Mouse (Mus musculus) heart, embryonic 11.5 days (tissue): ENCODE results near the gene E2f6. TPM values are rescaled to one million over a fixed set of nuclear protein-coding genes. Genes with fewer than 3 reads are reported as not detected.
A peak's percentile ranks its signal among the peaks of the same experiment; 100 is the strongest.

Experiments
- ATAC-seq: fragments of 200-750 bp; cut with Nextera tagmentation; replicated peaks from 2 replicates; pipeline ENCODE4 v1.8.0; 2017; ENCODE audit warnings: moderate library complexity; ENCODE audit not compliant: insufficient number of reproducible peaks, low FRiP score, low TSS enrichment
- H3K27ac ChIP-seq: fragments of 300-500 bp; sonication (generic); 2 replicates; pipeline ENCODE4 v1.5.1; 2014; ENCODE audit warnings: mild to moderate bottlenecking, low read depth, low read length
- H3K27me3 ChIP-seq: fragments of 300-500 bp; sonication (generic); 2 replicates; pipeline ENCODE4 v1.6.1; 2014; ENCODE audit warnings: mild to moderate bottlenecking, low read length, mixed read lengths; ENCODE audit not compliant: control insufficient read depth, insufficient read depth
- H3K36me3 ChIP-seq: fragments of 300-500 bp; sonication (generic); 2 replicates; pipeline ENCODE4 v1.6.1; 2014; ENCODE audit warnings: mild to moderate bottlenecking, low read length, moderate library complexity, mixed read lengths; ENCODE audit not compliant: control insufficient read depth, insufficient read depth
- H3K4me1 ChIP-seq: fragments of 300-500 bp; sonication (generic); 2 replicates; pipeline ENCODE4 v1.6.1; 2014; ENCODE audit warnings: low read length; ENCODE audit not compliant: control insufficient read depth, insufficient read depth
- H3K4me2 ChIP-seq: fragments of 300-500 bp; sonication (generic); 2 replicates; pipeline ENCODE4 v1.6.1; 2014; ENCODE audit warnings: mild to moderate bottlenecking, moderate library complexity
- H3K4me3 ChIP-seq: fragments of 300-500 bp; sonication (generic); 2 replicates; pipeline ENCODE4 v1.5.1; 2014; ENCODE audit warnings: low read depth, low read length
- H3K9ac ChIP-seq: fragments of 300-500 bp; sonication (generic); 2 replicates; pipeline ENCODE4 v1.6.1; 2014; ENCODE audit warnings: mild to moderate bottlenecking, low read depth, low read length, moderate library complexity
- H3K9me3 ChIP-seq: fragments of 300-500 bp; sonication (generic); replicated peaks from 2 replicates; pipeline ENCODE4 v1.6.1; 2016; ENCODE audit warnings: low read length; ENCODE audit not compliant: control insufficient read depth
- WGBS: fragments of 180-500 bp; shearing (Covaris S2); extraction: QIAGEN DNeasy Blood & Tissue Kit; methylation state at CpG from one replicate; pipeline ENCODE4 v1.1.7; 2014; ENCODE audit not compliant: insufficient replicate concordance; 5-methylcytosine and 5-hydroxymethylcytosine counted together
- polyA plus RNA-seq: library from polyadenylated mRNA; unstranded; fragments of >200 nt; fragmentation: Nextera tagmentation; extraction: Ambion mirVana; gene quantifications from 2 replicates; pipeline ENCODE4 v1.2.1, GENCODE M21; 2014

E2f6 gene
- polyA plus RNA-seq, 1 experiment from 2014 or later = 56.0 TPM

DNA sequence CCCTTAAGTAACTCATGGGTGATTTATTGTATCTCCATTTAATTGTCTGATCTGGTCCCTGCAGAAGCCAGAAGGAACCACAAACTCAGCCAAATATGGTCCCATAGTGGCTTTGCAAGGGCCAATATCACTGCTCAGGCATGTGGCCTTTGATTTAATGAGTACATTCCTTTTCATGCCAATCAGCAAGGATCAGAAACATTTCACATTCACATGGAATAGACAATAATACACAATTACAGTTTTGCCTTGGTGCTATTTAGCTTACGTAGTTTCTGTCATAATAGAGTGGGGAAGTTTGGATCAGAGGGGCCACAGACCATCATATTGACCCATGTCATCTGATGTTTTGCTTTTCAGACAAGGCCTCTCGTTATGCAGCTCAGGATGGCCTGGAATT is 37.7 kb downstream of the E2f6 start:
- Histone ChIP-seq H3K9me3 (no peaks in the 10 kb centered on the region), H3K9ac (no peak overlapping the region), H3K4me2 (no peak overlapping the region), H3K4me1 (peaks cover 21% of the 10 kb centered on the region), H3K27me3 (no peaks in the 10 kb centered on the region), H3K4me3 (no peak overlapping the region), H3K36me3 (no peaks in the 10 kb centered on the region), H3K27ac (no peak overlapping the region)
- no peak for ATAC-seq
- 72% methylated on average over 2 of the region's 2 CpGs for WGBS

DNA sequence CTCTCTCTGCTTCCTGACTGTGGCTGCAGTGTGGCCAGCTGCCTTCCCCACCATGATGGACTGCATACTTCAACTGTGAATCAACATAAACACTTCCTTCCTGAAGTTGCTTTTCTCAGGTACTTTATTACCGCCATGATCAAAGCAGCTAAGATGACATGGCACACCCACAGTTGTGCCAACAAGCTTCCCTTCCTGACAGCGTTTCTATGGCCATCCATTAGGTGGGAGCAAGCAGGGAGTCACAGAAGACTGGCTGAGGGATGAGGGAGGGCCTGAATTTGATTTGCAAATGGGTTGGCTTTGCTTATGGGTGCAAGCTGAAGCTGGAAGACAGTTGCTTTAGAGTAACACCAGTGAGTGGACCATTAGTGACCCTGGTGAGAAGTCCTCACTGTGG is 39.1 kb downstream of the E2f6 start:
- 60% methylated on average over 2 of the region's 2 CpGs for WGBS
- Histone ChIP-seq H3K27ac (no peak overlapping the region), H3K9me3 (no peaks in the 10 kb centered on the region), H3K4me1 (peaks cover 17% of the 10 kb centered on the region), H3K4me3 (no peak overlapping the region), H3K27me3 (no peaks in the 10 kb centered on the region), H3K36me3 (no peaks in the 10 kb centered on the region), H3K4me2 (no peak overlapping the region), H3K9ac (no peak overlapping the region)
- no peak for ATAC-seq

GRCm38 (mm10) chr12:16850431-16851375 is 39.9 kb downstream of the E2f6 start:
- 38% methylated on average over 16 of the region's 16 CpGs for WGBS
- ATAC-seq = peak; percentile 28; the same call in 1 of the 2 replicates
- H3K9me3 ChIP-seq = no peaks in the 10 kb centered on the region
- H3K4me1 ChIP-seq = peaks cover 11% of the 10 kb centered on the region
- no peaks in the 10 kb centered on the region for H3K36me3 ChIP-seq
- H3K4me2 ChIP-seq = peak overlapping the region; percentile 12; the same call in 1 of the 2 replicates
- no peak overlapping the region for H3K27ac ChIP-seq
- no peaks in the 10 kb centered on the region for H3K27me3 ChIP-seq
- H3K4me3 ChIP-seq = no peak overlapping the region
- H3K9ac ChIP-seq = no peak overlapping the region

DNA sequence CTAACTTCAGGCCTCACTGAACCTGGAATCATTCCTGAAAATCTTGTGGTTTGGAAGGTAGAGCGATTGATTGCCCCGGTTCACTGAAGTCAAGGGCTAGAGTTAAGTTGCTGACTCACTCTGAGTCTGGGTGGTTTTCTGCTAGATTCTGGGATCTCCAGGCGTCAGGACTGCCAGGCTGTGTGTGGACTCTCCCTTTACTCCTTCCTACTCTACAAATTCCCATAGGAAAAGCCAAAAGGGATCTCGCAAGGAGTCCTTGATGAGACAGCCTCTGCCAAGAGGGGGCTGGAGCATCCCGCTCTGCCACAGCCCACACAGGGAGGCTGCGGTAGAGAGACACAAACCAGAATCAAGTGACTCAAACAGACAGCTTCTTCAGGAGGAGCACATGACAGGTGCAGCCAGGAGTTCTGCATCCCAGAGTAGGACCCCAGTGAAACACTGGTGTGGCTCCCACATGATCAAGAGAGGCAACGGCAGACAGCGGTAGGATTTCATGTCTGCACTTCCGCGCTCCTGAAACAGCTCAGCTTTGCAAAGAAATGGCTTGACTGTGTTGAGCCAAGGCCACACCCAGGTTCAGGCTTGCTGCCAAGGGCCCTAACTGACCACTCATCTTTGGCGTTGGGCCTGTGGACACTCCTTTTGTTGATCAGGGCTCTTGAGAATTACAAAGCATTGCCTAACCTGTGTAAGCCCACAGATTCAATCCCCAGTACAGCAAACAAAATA is 42.8 kb downstream of the E2f6 start:
- Histone ChIP-seq H3K4me3 (no peak overlapping the region), H3K4me2 (no peak overlapping the region), H3K27ac (no peak overlapping the region), H3K27me3 (no peaks in the 10 kb centered on the region), H3K4me1 (peaks cover 9% of the 10 kb centered on the region), H3K9me3 (no peaks in the 10 kb centered on the region), H3K36me3 (no peaks in the 10 kb centered on the region), H3K9ac (no peak overlapping the region)
- 71% methylated on average over 11 of the region's 11 CpGs for whole genome bisulfite sequencing
- no peak for ATAC-seq

GRCm38 (mm10) chr12:16855632-16856305 is 45.0 kb downstream of the E2f6 start:
- no peak for ATAC-seq
- 58% methylated on average over 6 of the region's 6 CpGs for WGBS

DNA sequence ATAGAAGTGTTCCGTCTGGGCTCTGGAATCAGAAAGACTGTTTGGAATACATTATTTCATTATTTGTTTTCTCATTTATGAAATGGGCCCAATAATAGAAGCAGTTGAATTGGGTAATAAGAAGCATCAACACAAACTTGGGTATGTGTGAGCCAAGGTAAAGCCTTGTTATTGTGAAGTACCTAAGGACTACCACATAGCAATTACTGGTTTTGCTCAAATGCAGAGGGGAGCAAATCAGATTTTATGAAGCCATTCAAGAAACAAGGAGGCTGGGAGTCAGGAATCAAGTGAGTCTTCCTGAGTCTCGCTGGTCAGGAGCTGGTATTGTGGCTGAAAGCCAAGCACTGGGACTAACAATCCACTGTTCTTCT is 45.5 kb downstream of the E2f6 start:
- ATAC-seq = no peak
- Histone ChIP-seq H3K4me3 (no peak overlapping the region), H3K9me3 (no peaks in the 10 kb centered on the region), H3K27me3 (no peaks in the 10 kb centered on the region), H3K4me1 (peaks cover 2% of the 10 kb centered on the region; the same call in 1 of the 2 replicates), H3K9ac (no peak overlapping the region), H3K36me3 (no peaks in the 10 kb centered on the region), H3K4me2 (no peak overlapping the region), H3K27ac (no peak overlapping the region)
- WGBS = 66% methylated on average over 2 of the region's 2 CpGs

More at GRCm38 (mm10) chr12:16855632-16856305, 45.0 kb downstream of the E2f6 start:
- Histone ChIP-seq H3K4me3 (no peak overlapping the region), H3K36me3 (no peaks in the 10 kb centered on the region), H3K9ac (no peak overlapping the region), H3K27me3 (no peaks in the 10 kb centered on the region), H3K27ac (no peak overlapping the region), H3K4me1 (peaks cover 6% of the 10 kb centered on the region; the same call in 1 of the 2 replicates), H3K4me2 (no peak overlapping the region), H3K9me3 (no peaks in the 10 kb centered on the region)

GRCm38 (mm10) chr12:16858081-16858480 is 47.3 kb downstream of the E2f6 start:
- 77% methylated on average over 4 of the region's 4 CpGs for WGBS
- H3K4me1 ChIP-seq = peaks cover 2% of the 10 kb centered on the region; the same call in 1 of the 2 replicates
- no peak overlapping the region for H3K4me3 ChIP-seq
- H3K9ac ChIP-seq = no peak overlapping the region
- no peak overlapping the region for H3K27ac ChIP-seq
- H3K9me3 ChIP-seq = no peaks in the 10 kb centered on the region
- no peak overlapping the region for H3K4me2 ChIP-seq
- ATAC-seq = no peak
- H3K36me3 ChIP-seq = no peaks in the 10 kb centered on the region
- H3K27me3 ChIP-seq = no peaks in the 10 kb centered on the region

- no peaks in the 10 kb centered on the region for H3K9me3 ChIP-seq
- no peak for ATAC-seq
- no peak overlapping the region for H3K9ac ChIP-seq
- H3K27me3 ChIP-seq = no peaks in the 10 kb centered on the region
- 78% methylated on average over 2 of the region's 2 CpGs for WGBS
- H3K36me3 ChIP-seq = no peaks in the 10 kb centered on the region
- H3K4me3 ChIP-seq = no peak overlapping the region
- H3K4me2 ChIP-seq = no peak overlapping the region
- no peak overlapping the region for H3K27ac ChIP-seq
- 0 out of 2 replicates have a peak, but pooled peaks cover 2% of the 10 kb centered on the region for H3K4me1 ChIP-seq
Measured at GRCm38 (mm10) chr12:16859781-16860180, 49.0 kb downstream of the E2f6 start.
